8 mouse cellular contexts compared by ENCODE assay signal in the genomic region with DNA sequence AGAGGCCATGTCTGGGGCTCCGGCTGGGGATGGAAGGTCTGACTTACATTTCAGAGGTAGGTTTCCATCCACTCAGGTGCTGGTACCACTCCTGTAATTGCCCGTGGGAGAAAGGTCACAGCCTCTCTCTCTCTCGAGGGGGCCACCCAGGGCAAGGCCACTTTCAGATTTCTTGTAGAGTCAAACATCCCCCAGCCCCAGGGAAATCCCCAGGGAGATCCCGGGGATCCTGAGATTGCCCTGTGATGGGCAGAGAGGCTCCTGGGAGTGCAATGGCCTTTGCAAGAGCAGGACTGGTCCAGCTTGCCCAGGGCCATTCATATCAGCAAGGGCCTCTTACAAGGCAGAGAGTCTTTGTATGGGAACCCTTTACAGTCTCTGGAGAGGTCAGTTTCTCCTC.
"Had no signal": no experiment of that assay in that cellular context is flagged by ENCODE, and none has a peak within 500 bp of the region (broad histone marks: within the 10 kb centered on the region; RNA-seq: fewer than 3 reads in every experiment).

No protein-coding gene starts in this region.

- H3K9me3 ChIP-seq: neural tube, embryonic 15.5 days; stomach, embryonic 15.5 days had no signal

- H3K9ac ChIP-seq: neural tube, embryonic 15.5 days; stomach, embryonic 15.5 days had no signal

- H3K4me2 ChIP-seq: neural tube, embryonic 15.5 days; stomach, embryonic 15.5 days had no signal

- H3K4me3 ChIP-seq: neural tube, embryonic 15.5 days; stomach, embryonic 15.5 days had no signal

- H3K27me3 ChIP-seq: neural tube, embryonic 15.5 days; stomach, embryonic 15.5 days had no signal

- H3K27ac ChIP-seq: neural tube, embryonic 15.5 days; stomach, embryonic 15.5 days; stomach, postnatal 0 days had no signal

- H3K4me1 ChIP-seq: neural tube, embryonic 15.5 days had no signal

- DNase-seq: right cerebral cortex, adult 18-20 months; right cerebral cortex, postnatal 14 days; right cerebral cortex, postnatal 25 days; right cerebral cortex, postnatal 4 days; thymus, adult 18-20 months had no signal

- H3K36me3 ChIP-seq: neural tube, embryonic 15.5 days; stomach, embryonic 15.5 days had no signal
